Mouse (Mus musculus) gastrocnemius, postnatal 25 days (tissue): ENCODE measurements around the gene Cped1. TPM values are rescaled to one million over a fixed set of nuclear protein-coding genes. Genes with fewer than 3 reads are reported as not detected.
A peak's percentile ranks its signal among the peaks of the same experiment; 100 is the strongest.

Experiments
- DNase-seq: peaks from one replicate; pipeline ENCODE4 v3.0.0; 2022
- total RNA-seq, 2 experiments: library from RNA; stranded (reverse); gene quantifications; 1 replicate in 1 of 2; 2 replicates in 1 of 2; pipeline ENCODE4 v1.2.3; 2021

Gene Cped1
- total RNA-seq, 2 experiments from 2014 or later, result 16.8 to 22.7 TPM

- no peak for DNase-seq
Measured at GRCm38 (mm10) chr6:22000086-22000485, 14.4 kb downstream of the Cped1 start.

- no peak for DNase-seq
Measured at GRCm38 (mm10) chr6:22000881-22001280, 15.2 kb downstream of the Cped1 start.

- DNase-seq, result peak; percentile 79
Measured at GRCm38 (mm10) chr6:22001284-22001916, 15.7 kb downstream of the Cped1 start.

GRCm38 (mm10) chr6:22002521-22003199 lies 16.9 kb downstream of the Cped1 start:
- DNase-seq, result no peak

GRCm38 (mm10) chr6:22003200-22003587 lies 17.5 kb downstream of the Cped1 start:
- no peak for DNase-seq

- no peak for DNase-seq
Measured at GRCm38 (mm10) chr6:22003959-22004543, 18.3 kb downstream of the Cped1 start.

GRCm38 (mm10) chr6:22008346-22008745 lies 22.6 kb downstream of the Cped1 start:
- DNase-seq, result no peak

- DNase-seq, result no peak
Measured at GRCm38 (mm10) chr6:22010258-22010657, 24.5 kb downstream of the Cped1 start.

GRCm38 (mm10) chr6:22010761-22011281 lies 25.1 kb downstream of the Cped1 start:
- DNase-seq, result peak; percentile 44

GRCm38 (mm10) chr6:22011546-22011945 lies 25.8 kb downstream of the Cped1 start:
- no peak for DNase-seq

GRCm38 (mm10) chr6:22012099-22012498 lies 26.4 kb downstream of the Cped1 start:
- DNase-seq, result no peak

GRCm38 (mm10) chr6:22012501-22012900 lies 26.8 kb downstream of the Cped1 start:
- no peak for DNase-seq

- no peak for DNase-seq
Measured at GRCm38 (mm10) chr6:22013394-22013793, 27.7 kb downstream of the Cped1 start.

GRCm38 (mm10) chr6:22014291-22014911 lies 28.7 kb downstream of the Cped1 start:
- DNase-seq, result no peak

- no peak for DNase-seq
Measured at GRCm38 (mm10) chr6:22017631-22018030, 31.9 kb downstream of the Cped1 start.

GRCm38 (mm10) chr6:22018768-22019445 lies 33.2 kb downstream of the Cped1 start:
- no peak for DNase-seq

- peak; percentile 61 for DNase-seq
Measured at GRCm38 (mm10) chr6:22019637-22020036, 33.9 kb downstream of the Cped1 start.

GRCm38 (mm10) chr6:22020696-22021095 lies 35.0 kb downstream of the Cped1 start:
- DNase-seq, result no peak

GRCm38 (mm10) chr6:22021315-22021714 lies 35.6 kb downstream of the Cped1 start:
- no peak for DNase-seq

- DNase-seq, result no peak
Measured at GRCm38 (mm10) chr6:22024168-22024567, 38.5 kb downstream of the Cped1 start.

GRCm38 (mm10) chr6:22025584-22026357 lies 40.1 kb downstream of the Cped1 start:
- DNase-seq, result no peak

- DNase-seq, result no peak
Measured at GRCm38 (mm10) chr6:22026358-22026673, 40.6 kb downstream of the Cped1 start.
